Mouse (Mus musculus): Measurements from ENCODE around the gene Gzf1.
A peak's percentile ranks its signal among the peaks of the same experiment; 100 is the strongest.

The Gzf1 gene

DNA sequence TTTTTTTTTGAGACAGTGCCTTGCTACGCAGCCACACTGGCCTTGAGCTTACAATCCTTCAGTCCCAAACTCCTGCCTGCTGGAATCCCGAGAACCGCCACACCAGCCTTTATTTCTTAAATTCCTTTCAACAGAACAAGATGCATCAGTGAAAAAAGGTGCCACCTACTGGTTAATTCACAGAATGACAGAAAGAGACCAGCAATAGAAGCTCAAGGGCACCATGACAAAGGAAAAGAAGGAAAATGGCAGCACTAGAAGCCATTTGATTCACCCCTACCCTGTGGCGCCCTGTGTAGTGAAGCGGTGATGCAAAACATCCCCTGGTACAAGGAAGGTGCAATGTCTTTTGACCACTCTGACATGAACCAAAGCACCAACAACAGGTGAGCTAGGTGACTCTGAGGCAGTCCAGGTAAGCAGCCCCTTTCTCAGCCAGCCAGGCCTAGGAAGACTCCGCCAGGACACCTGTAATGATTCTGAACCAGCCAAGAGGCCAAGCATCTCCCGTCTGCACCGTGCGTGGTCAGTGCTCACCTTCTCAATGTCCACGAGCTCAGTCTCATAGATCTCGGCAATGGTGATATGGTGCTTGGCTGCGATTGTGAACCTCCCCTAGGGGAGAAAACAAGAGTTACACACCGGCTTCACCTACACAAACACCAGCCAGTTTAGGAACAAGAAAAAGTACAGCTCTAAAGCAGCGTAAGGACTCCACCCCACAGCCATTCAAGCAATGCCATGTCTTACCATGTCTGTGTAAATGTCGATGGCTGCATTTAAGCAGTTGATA lies 25.8 kb downstream of the Gzf1 start:
- no peak for DNase-seq (ENCODE audit: low spot score in 2 of 2)

DNA sequence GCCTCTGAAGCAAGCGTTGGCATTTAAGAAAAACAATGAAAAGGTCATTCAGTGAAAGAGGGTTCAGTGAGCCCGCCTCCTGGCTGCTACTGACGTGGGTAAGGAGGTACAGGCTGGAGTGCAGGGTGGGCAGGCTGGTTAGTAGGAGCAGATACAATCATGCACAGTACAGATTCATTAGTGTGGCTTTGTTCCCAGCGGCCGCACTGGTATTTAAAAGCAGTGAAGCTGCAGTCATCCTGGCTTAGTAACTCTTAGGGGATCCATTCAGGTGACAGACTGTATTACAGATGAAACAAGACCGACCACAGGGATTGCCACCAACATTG lies 26.3 kb downstream of the Gzf1 start:
- DNase-seq (ENCODE audit: low spot score in 2 of 2): no peak

DNA sequence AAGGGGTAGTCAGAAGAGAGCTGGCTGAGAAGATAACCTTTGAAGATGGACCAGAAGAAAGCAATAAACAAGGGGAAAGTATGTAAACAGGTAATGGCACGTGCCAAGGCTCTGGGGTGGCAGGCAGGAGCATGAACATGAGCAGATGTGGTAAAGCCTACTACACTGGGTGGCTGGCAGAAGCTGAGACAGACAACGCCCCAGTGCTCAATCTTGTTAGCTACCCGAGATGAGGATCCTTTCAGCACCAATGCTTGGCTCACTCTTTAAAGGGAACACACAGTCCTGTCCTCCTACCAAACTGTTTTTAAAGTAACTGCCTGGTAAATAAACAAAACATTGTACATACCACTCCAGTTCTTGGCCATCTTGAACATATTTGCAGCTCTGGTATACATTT lies 31.5 kb downstream of the Gzf1 start:
- DNase-seq (ENCODE audit: low spot score in 2 of 2): no peak

DNA sequence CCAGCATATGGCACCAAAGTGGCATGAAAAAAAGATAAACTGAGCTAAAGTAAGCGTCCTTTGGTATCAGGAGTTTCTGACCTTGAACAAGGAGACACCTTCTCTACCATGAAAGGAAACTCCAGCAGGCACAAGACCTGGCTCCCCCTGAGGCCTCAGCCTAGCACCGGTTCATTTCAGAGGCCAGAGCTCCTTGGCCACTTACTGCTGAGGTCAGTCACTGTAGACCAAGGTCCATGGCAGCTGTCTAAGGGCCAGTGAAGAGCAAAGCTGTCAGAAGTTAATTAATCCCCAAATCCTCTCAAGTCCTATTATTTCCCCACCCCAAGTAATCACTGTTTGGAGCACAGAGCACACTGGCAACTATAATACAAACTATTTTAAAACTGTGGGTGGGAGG lies 36.2 kb downstream of the Gzf1 start:
- no peak for DNase-seq (ENCODE audit: low spot score in 2 of 2)

DNA sequence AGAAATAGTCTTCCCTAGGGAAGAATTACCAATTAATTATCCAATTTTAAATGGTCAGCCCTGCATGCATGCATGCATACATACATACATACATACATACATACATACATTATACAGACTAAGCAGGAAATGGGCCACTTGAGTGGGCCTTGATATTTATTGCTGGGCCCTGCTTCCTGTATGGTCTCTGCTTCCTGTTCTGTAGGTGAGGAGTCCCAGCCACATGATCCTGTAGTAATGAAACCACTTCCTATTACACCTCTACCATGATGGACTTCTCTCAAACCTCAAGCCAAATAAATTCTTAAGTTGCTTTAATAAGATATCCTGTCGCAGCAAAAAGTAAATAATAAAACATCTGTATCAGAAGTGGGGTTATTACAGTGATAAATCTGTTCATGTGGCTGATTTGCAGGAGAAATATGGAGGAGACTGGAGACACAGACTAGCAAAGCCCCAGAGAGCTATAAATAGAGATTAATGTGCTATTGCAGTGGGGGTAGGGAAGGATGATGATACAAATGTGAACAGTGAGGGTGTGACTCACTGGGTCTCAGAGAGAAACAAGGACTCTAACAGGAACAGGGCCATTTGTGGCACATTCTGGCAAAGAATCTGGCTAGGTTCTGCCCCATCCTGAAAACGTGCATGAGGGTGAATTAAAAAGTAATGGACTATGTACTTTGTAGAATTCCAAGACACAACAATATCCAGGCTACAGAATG lies 38.6 kb downstream of the Gzf1 start:
- DNase-seq (ENCODE audit: low spot score in 2 of 2): no peak

DNA sequence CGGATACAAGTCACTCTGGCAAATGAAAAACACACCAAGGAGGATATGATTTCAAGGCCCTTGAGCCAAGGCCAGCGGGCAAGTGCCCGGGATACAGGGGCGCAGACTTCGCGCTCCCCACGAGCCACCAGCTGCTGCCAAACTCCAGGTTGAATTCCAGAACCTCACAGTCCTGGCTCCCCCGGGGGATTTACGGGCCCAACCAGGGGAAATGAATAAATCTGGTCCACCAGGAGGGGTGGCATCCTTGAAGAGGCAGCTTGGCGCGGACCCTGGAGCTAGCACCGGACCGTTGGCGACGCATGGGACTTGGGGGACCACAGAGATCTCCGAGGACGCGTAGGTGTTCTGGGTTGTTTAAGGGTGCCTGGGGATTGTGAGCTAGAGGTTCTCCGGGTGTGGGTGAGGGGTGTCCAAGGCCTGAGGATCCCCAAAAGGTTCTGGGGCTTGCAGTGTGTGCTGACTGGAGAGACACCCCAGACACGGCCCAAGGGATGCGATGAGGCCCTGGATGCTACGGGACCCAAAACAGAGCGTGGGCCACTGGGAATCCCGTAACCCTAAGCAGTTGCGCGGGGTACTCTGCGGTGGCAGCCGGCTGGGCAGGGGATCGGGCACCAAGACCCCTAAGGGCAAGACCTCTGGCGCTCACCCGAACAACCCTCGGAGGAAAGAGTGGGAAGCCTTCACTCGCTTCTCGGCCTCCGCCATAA lies 50.9 kb downstream of the Gzf1 start:
- peak; percentile 2 to 16 for DNase-seq (ENCODE audit: low spot score in 2 of 2)

DNA sequence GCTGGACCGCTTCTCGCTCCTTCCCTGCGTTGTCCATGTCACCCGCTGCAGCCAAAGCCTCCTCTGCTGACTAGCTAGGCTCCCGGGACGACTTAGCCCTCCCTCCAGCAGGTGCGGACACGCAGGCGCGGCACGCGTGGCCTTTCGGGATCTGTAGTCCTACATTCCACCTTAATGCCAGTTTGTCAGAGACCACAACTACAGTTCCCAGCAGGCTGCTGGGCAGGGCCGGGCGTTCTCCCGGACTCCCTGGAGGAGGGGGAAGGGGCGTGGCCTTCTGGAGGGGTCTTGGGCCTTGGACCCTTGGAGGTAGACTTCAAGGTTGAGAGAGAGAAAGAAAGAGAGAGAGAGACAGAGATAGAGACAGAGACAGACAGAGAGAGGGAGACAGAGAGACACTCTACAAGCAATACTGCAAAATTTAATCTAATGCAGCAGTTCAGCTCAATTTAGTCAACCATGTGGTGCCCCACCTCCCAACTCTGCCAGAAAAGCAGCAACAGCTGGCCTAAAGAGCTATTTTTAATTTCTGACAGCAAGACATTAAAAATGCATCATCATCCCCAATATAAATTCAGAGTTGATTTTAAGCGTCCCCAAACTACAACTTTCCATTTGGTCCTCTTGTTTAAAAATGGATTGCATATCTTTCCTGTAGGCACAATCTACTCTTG lies 51.6 kb downstream of the Gzf1 start, which contains the start of gene Napb:
Gene Napb, minus strand, starts transcription at position 141 of the 674 bp plus-strand sequence.
- peak; percentile 92 to 95 for DNase-seq (ENCODE audit: low spot score in 2 of 2)

Measured in urinary bladder, adult 18-20 months (tissue).